Mouse (Mus musculus) midbrain, embryonic 16.5 days (tissue): ENCODE results near the gene Cenpp. TPM values are rescaled to one million over a fixed set of nuclear protein-coding genes. Genes with fewer than 3 reads are reported as not detected.

Source experiments
- ATAC-seq: fragments of 200-750 bp; cut with Nextera tagmentation; 2 replicates; pipeline ENCODE4 v1.8.0; 2017; ENCODE audit warnings: moderate TSS enrichment
- H3K27ac ChIP-seq: fragments of 300-500 bp; sonication (generic); 2 replicates; pipeline ENCODE4 v1.5.1; 2014; ENCODE audit warnings: mild to moderate bottlenecking, low read length, mixed read lengths
- H3K27me3 ChIP-seq: fragments of 300-500 bp; sonication (generic); 2 replicates; pipeline ENCODE4 v1.6.1; 2014; ENCODE audit warnings: low read depth, low read length, mixed read lengths; ENCODE audit not compliant: control insufficient read depth, insufficient read depth
- H3K36me3 ChIP-seq: fragments of 300-500 bp; sonication (generic); 2 replicates; pipeline ENCODE4 v1.6.1; 2014; ENCODE audit warnings: mild to moderate bottlenecking, low read length, moderate library complexity, mixed read lengths; ENCODE audit not compliant: control insufficient read depth, insufficient read depth
- H3K4me1 ChIP-seq: fragments of 300-500 bp; sonication (generic); 2 replicates; pipeline ENCODE4 v1.6.1; 2014; ENCODE audit warnings: mild to moderate bottlenecking, low read length, mixed read lengths; ENCODE audit not compliant: control insufficient read depth, insufficient read depth
- H3K4me2 ChIP-seq: fragments of 300-500 bp; sonication (generic); 2 replicates; pipeline ENCODE4 v1.6.1; 2014; ENCODE audit warnings: mild to moderate bottlenecking, low read length, mixed read lengths
- H3K4me3 ChIP-seq: fragments of 300-500 bp; sonication (generic); 2 replicates; pipeline ENCODE4 v1.5.1; 2014; ENCODE audit warnings: low read depth, mild to moderate bottlenecking, low read length, moderate library complexity, mixed read lengths
- H3K9ac ChIP-seq: fragments of 300-500 bp; sonication (generic); 2 replicates; pipeline ENCODE4 v1.6.1; 2014; ENCODE audit warnings: low read depth, low read length, mixed read lengths
- H3K9me3 ChIP-seq: fragments of 300-500 bp; sonication (generic); replicated peaks from 2 replicates; pipeline ENCODE4 v1.6.1; 2014; ENCODE audit warnings: mild to moderate bottlenecking, low read length, mixed read lengths; ENCODE audit not compliant: control insufficient read depth, poor library complexity, severe bottlenecking
- WGBS: fragments of 180-500 bp; shearing (Covaris S2); extraction: QIAGEN DNeasy Blood & Tissue Kit; methylation state at CpG from one replicate; pipeline ENCODE4 v1.1.7; 2014; 5-methylcytosine and 5-hydroxymethylcytosine counted together
- polyA plus RNA-seq: library from polyadenylated mRNA; unstranded; fragments of >200 nt; fragmentation: Nextera tagmentation; extraction: Ambion mirVana; gene quantifications from 2 replicates; pipeline ENCODE4 v1.2.1, GENCODE M21; 2015

Gene Cenpp
- polyA plus RNA-seq, 1 experiment from 2014 or later = 6.6 TPM

GRCm38 (mm10) chr13:49518761-49519160 lies 133.8 kb downstream of the Cenpp start:
- Histone ChIP-seq H3K27me3 (no peaks in the 10 kb centered on the region), H3K4me2 (no peak overlapping the region), H3K36me3 (no peaks in the 10 kb centered on the region), H3K4me3 (no peak overlapping the region), H3K27ac (no peak overlapping the region), H3K9me3 (no peaks in the 10 kb centered on the region), H3K4me1 (no peaks in the 10 kb centered on the region), H3K9ac (no peak overlapping the region)
- WGBS = 36% methylated on average over 2 of the region's 2 CpGs
- no peak for ATAC-seq

GRCm38 (mm10) chr13:49507176-49507575 lies 145.4 kb downstream of the Cenpp start:
- no peak overlapping the region for H3K27ac ChIP-seq
- no peaks in the 10 kb centered on the region for H3K27me3 ChIP-seq
- H3K4me2 ChIP-seq = no peak overlapping the region
- no peaks in the 10 kb centered on the region for H3K36me3 ChIP-seq
- no peaks in the 10 kb centered on the region for H3K4me1 ChIP-seq
- H3K4me3 ChIP-seq = no peak overlapping the region
- no peaks in the 10 kb centered on the region for H3K9me3 ChIP-seq
- ATAC-seq = no peak
- WGBS = 85% methylated on average over 3 of the region's 3 CpGs
- H3K9ac ChIP-seq = no peak overlapping the region

- Histone ChIP-seq H3K27me3 (no peaks in the 10 kb centered on the region), H3K27ac (no peak overlapping the region), H3K4me1 (no peaks in the 10 kb centered on the region), H3K4me3 (no peak overlapping the region), H3K9ac (no peak overlapping the region), H3K9me3 (no peaks in the 10 kb centered on the region), H3K4me2 (no peak overlapping the region), H3K36me3 (no peaks in the 10 kb centered on the region)
- ATAC-seq = no peak
- 86% methylated on average over 4 of the region's 4 CpGs for WGBS
Measured at GRCm38 (mm10) chr13:49505776-49506175, 146.8 kb downstream of the Cenpp start.

GRCm38 (mm10) chr13:49504510-49504909 lies 148.1 kb downstream of the Cenpp start, which contains the start of gene Ecm2:
Ecm2 (plus strand) TSS chr13:49504810.
- H3K27me3 ChIP-seq = no peaks in the 10 kb centered on the region
- H3K9me3 ChIP-seq = no peaks in the 10 kb centered on the region
- ATAC-seq = no peak
- WGBS = 23% methylated on average over 4 of the region's 4 CpGs
- no peaks in the 10 kb centered on the region for H3K36me3 ChIP-seq
- H3K4me3 ChIP-seq = no peak within 1 kb of the TSS
- H3K4me1 ChIP-seq = no peaks in the 10 kb centered on the region
- no peak within 1 kb of the TSS for H3K27ac ChIP-seq
- no peak within 1 kb of the TSS for H3K4me2 ChIP-seq
- H3K9ac ChIP-seq = no peak within 1 kb of the TSS

GRCm38 (mm10) chr13:49492376-49493368 lies 159.9 kb downstream of the Cenpp start, which contains the start of gene Tes3-ps:
Tes3-ps (plus strand) TSS chr13:49493318.
- no peaks in the 10 kb centered on the region for H3K9me3 ChIP-seq
- no peak within 1 kb of the TSS for H3K4me2 ChIP-seq
- H3K9ac ChIP-seq = no peak within 1 kb of the TSS
- no peak within 1 kb of the TSS for H3K27ac ChIP-seq
- H3K4me1 ChIP-seq = no peaks in the 10 kb centered on the region
- no peak within 1 kb of the TSS for H3K4me3 ChIP-seq
- no peaks in the 10 kb centered on the region for H3K27me3 ChIP-seq
- H3K36me3 ChIP-seq = no peaks in the 10 kb centered on the region
- WGBS = 79% methylated on average over 6 of the region's 6 CpGs
- no peak for ATAC-seq

GRCm38 (mm10) chr13:49485388-49485787 lies 167.2 kb downstream of the Cenpp start:
- H3K4me3 ChIP-seq = no peak overlapping the region
- 85% methylated on average over 5 of the region's 5 CpGs for WGBS
- no peaks in the 10 kb centered on the region for H3K4me1 ChIP-seq
- no peaks in the 10 kb centered on the region for H3K27me3 ChIP-seq
- no peak overlapping the region for H3K27ac ChIP-seq
- no peak overlapping the region for H3K9ac ChIP-seq
- ATAC-seq = no peak
- H3K4me2 ChIP-seq = no peak overlapping the region
- H3K36me3 ChIP-seq = no peaks in the 10 kb centered on the region
- no peaks in the 10 kb centered on the region for H3K9me3 ChIP-seq

GRCm38 (mm10) chr13:49480551-49480950 lies 172.0 kb downstream of the Cenpp start:
- no peak overlapping the region for H3K4me3 ChIP-seq
- WGBS = 61% methylated on average over 5 of the region's 5 CpGs
- ATAC-seq = no peak
- no peak overlapping the region for H3K4me2 ChIP-seq
- no peaks in the 10 kb centered on the region for H3K27me3 ChIP-seq
- H3K9me3 ChIP-seq = no peaks in the 10 kb centered on the region
- H3K36me3 ChIP-seq = no peaks in the 10 kb centered on the region
- H3K27ac ChIP-seq = no peak overlapping the region
- H3K9ac ChIP-seq = no peak overlapping the region
- no peaks in the 10 kb centered on the region for H3K4me1 ChIP-seq

- ATAC-seq = no peak
Measured at GRCm38 (mm10) chr13:49480057-49480456, 172.5 kb downstream of the Cenpp start.

GRCm38 (mm10) chr13:49479399-49479798 lies 173.2 kb downstream of the Cenpp start:
- Histone ChIP-seq H3K36me3 (no peaks in the 10 kb centered on the region), H3K27me3 (no peaks in the 10 kb centered on the region), H3K9me3 (no peaks in the 10 kb centered on the region), H3K4me1 (no peaks in the 10 kb centered on the region), H3K4me2 (no peak overlapping the region), H3K27ac (no peak overlapping the region), H3K4me3 (no peak overlapping the region), H3K9ac (no peak overlapping the region)
- WGBS = 87% methylated on average over 4 of the region's 4 CpGs
- no peak for ATAC-seq

More at GRCm38 (mm10) chr13:49480057-49480456, 172.5 kb downstream of the Cenpp start:
- Histone ChIP-seq H3K4me3 (no peak overlapping the region), H3K9me3 (no peaks in the 10 kb centered on the region), H3K36me3 (no peaks in the 10 kb centered on the region), H3K27me3 (no peaks in the 10 kb centered on the region), H3K27ac (no peak overlapping the region), H3K9ac (no peak overlapping the region), H3K4me2 (no peak overlapping the region), H3K4me1 (no peaks in the 10 kb centered on the region)
- WGBS = 74% methylated on average over 2 of the region's 2 CpGs
